Mouse (Mus musculus): ENCODE measurements at regions not wholly inside any gene's neighbourhood (a gene's known extent, or its start where the extent isn't known, plus 50 kb on each side); places are given as distances from the start of the nearest gene placed in this dataset.

GRCm38 (mm10) chr17:47271979-47272677 lies 96.6 kb upstream of the Mrps10 start:
- TF ChIP-seq EP300 (IDR thresholded peaks at IDR 0.05; ENCODE audit: low read length) (no peak), MAFK (IDR thresholded peaks at IDR 0.05; ENCODE audit: insufficient replicate concordance, low read length) (no peak), POLR2A (IDR thresholded peaks at IDR 0.05; ENCODE audit: low read depth, low read length) (no peak), NELFE (IDR thresholded peaks at IDR 0.05; ENCODE audit: low read depth, low read length) (no peak), ZNF384 (IDR thresholded peaks at IDR 0.05; ENCODE audit: low read depth, low read length) (no peak)

Measured in CH12.LX (cell line).